Mouse (Mus musculus) heart, adult 18-20 months (tissue): ENCODE data around the gene Grk5. TPM values are rescaled to one million over a fixed set of nuclear protein-coding genes. Genes with fewer than 3 reads are reported as not detected.

Source experiments
- DNase-seq, 2 experiments: peaks; one replicate each; pipeline ENCODE4 v3.0.0; 2021 to 2022; ENCODE audit warnings: mixed read lengths in 1 of 2
- total RNA-seq, 2 experiments: library from RNA; stranded (reverse); gene quantifications; 2 replicates each; pipeline ENCODE4 v1.2.3; 2021

The Grk5 gene
- total RNA-seq, 2 experiments from 2014 or later: 28.3 to 42.0 TPM

DNA sequence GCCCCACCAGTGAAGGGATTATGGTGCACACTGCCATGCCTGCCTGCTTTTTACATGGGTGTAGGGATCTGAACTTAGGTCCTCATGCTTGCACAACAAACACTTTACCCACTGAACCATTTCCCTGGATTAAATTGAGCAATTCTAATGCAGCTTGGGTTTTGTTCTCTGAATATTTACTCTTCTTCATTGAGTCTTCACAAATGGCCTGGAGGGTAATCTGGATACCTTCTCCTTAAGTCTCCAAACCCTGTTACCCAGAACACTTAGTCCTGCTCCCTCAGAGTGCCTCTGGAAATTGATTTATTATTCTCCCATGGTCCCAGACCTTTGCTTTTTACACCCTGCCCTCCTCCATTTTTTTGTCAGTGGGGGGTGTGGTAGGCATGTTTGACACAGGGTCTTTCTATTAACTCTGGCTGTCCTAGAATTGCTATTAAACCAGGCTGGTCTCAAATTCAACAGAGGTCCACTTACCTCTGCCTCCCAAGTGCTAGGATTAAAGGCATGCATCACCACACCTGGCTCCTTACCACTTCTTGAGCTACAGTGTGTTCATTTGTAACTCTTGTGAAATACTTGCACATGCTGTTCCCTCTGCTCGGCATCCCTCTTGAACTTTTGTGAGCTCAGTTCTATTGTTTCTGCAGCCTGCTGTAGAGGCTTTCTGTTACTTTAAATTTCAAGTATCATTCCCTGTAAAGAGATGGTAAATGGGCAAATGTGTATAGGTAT, 82.9 kb downstream of the Grk5 start:
- no peak for DNase-seq

DNA sequence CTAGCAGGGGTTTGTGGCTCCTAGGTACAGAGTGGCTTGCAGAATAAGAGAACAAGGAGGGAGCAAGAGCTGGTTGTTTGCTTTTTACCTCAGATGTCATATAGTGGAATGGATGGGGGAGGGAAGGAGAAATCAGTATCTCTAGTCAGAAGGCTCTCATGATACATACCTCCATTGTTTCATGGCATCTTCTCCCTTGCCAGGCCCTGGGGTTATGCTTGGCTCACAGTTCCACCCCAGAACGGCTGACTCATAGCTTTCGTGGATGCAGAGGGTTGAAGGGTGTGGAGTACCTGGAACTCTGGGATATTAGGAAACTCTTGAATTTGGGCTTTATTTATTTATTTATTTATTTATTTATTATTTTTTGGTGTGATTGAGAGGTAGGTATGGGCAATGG, 84.0 kb downstream of the Grk5 start:
- no peak for DNase-seq

DNA sequence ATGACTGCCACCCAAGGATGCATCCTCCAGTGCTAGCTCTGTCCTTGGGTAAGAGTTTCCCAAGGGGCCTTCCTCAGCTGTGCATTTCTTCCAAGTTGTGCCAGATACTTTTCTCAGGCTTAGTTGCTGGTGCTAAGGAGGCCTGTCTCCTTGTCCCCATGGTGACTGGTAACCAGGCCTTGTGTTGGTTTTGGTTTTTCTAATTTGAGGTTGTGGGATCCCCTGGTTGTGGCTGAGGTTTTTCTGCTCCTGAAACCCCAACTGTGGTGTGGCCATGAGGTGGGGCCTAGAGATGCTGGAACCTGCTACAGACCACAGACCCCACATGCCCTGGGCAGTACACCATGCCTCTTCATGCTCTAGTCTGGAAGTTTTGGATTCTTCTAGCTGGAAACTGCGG, 90.0 kb downstream of the Grk5 start:
- no peak for DNase-seq

DNA sequence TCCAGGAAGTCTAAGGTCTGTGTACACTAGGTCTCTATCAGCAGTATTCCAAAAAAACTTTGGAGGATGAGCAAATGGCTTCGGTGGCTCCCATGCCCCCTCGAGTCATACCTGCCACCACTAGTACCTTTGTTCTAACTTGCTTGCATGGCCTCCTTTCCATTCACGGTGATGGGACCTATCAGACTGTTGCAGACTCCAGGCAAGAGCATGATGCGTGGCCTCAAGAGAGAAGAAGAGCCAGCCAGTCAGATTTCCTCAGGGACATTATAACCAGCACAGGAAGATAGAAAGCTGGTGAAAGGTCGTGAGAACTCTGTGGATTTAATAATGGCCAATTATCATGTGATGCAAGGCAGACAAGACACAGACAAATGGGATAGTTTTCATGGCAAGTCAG, 91.8 kb downstream of the Grk5 start:
- DNase-seq: peak in 1 of 2 experiments; percentile 30

DNA sequence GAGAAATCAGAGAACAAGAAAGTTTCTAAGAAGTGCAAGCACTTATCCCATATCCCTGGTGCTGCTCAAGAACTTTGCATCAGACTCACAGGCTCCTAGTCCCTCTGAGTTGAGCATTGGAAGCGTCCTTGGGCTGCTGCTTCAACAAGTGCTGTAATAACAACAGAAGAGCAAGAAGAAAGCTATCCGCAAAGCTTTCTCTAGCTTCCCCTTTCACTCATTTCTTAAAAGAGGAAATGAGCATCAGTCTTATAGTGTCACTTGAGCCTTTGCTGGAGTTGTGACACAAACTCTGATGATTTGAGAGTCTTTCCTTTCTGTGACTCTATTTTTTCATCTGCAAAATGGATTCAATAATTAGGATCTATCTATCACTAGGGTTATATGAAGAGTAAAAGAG, 92.3 kb downstream of the Grk5 start:
- DNase-seq: no peak

DNA sequence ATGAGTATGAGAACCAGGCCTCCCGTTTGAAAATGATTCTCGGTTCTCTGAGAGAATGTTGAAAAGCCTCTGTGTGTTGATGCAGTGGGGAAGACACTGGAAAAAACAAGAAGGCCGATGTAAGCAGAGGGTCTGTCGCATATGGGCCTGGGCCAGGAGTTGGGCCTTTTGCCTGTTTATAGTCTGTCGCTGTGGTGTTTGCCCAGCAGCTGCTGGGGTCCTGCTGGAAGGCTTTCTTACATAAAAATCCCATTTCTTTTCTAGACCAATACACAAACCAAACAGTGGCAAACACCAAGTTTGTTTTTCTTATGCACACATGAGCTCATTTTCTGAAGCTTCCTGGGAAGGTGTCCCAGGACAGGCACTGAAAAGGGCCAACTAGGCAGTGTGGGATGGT, 100.2 kb downstream of the Grk5 start:
- DNase-seq: no peak

DNA sequence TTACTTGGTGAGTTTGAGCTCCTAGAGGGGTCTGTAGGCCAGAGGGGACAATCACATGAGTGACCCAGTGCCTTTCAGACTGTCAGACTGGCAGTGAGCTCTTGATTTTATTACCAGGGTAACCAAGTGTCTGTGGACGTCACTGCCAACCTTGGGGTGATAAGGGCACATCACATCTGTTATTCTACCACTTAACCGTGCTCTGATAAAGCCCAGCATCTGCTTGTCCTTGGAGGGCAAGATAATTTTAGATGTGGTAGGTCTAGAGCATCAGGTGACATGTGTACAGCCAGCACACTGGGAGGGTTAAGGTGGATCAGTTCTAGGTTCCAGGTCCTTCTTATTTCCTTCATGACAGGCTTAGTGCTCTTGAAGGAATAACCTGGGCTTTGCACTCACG, 104.7 kb downstream of the Grk5 start:
- peak; percentile 47 to 61 for DNase-seq

DNA sequence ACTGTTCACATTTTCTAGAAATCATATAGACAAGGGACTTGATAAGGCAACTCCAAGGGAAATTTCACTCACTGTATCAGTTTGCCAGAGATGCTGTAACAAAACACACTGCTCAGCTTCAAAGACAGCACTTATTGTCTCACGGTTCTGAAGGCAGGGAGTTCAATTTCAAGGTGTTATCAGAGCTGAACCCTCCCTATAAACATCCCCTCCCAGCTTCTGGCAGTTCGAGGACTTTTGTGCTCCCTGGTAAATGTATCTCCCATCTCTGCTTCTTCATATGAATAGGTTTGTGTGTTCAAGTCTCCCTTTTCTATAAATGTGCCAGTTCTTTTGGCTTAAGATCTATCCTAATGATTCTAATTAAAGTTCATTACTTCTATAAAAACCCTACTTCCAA, 105.3 kb downstream of the Grk5 start:
- DNase-seq: no peak

DNA sequence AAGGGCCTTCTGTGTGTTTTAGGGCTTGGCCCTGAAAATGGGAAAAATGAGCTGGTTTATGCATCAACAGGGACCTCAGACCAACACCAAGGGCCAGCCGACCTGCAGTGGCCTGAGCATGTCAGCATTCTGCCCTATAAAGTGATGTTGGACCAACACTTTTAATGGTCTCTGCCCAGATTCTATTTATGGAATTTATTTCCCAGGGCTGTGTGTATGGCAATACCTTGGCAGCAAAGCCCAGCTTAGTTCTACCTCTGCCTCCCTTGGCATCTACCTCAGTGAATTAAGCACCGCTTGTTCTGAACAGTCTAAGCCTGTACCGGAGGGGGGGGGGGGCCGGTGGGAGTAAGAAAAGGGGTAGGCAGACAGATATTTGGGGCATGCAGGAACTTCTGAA, 108.2 kb downstream of the Grk5 start:
- DNase-seq: peak; percentile 50 to 71

DNA sequence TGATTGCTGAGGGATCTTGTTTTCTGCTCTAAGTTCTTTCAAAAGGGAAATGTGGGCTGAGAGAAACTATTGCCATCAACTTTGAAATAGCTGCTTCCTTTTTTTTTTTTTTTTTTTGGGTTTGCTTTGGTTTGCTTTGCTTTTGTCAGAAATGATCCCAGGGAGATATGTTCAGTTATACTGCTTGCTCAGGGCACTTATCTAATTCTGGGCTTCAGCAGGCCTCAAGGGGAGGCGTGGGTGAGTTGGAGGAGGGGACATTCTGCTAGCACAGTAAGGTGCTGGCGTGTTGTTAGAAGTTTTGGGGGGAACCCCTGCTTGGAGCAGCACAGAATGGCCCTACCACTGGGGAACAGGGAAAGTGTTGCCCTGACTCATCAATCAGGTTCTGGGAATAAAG, 110.1 kb downstream of the Grk5 start:
- DNase-seq: peak; percentile 26 to 47

DNA sequence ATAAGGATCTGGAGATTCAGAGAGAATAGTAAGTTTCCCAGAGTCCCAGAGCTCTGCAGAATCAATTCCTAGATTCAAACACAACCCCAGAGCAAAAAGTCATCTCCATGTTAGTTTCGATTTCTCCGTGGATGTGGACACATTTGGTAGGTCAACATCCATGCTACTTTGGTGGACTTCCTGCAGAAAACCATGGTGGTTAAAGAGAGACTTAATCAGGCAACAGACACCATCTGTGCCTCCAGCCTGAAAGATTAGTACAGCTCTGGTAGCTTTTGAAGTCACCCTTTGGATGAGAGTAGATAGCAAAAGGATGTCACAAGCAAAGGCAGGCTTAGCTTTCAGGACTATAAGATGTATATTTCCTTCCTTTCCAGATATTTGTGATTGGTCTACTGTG, 111.4 kb downstream of the Grk5 start:
- no peak for DNase-seq

DNA sequence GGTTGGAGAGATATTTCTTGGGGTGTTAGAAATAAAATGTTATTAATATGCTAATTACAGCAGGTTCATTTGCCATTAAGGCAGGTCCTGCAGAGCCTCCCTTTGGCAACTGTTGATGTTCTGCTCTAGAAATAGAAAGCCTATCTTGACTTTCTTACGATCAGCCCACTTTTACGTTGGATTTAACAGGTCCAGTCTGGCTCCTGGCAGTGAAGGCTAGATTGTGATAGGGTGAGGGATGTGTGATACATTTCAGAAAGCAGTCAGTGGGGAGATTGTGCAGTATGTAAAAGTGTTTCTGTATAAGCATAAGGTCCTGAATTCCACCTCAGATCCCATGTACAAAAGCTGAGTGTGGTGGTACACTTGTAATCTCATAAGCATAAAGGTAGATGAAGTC, 119.7 kb downstream of the Grk5 start:
- DNase-seq: peak; percentile 37 to 60

DNA sequence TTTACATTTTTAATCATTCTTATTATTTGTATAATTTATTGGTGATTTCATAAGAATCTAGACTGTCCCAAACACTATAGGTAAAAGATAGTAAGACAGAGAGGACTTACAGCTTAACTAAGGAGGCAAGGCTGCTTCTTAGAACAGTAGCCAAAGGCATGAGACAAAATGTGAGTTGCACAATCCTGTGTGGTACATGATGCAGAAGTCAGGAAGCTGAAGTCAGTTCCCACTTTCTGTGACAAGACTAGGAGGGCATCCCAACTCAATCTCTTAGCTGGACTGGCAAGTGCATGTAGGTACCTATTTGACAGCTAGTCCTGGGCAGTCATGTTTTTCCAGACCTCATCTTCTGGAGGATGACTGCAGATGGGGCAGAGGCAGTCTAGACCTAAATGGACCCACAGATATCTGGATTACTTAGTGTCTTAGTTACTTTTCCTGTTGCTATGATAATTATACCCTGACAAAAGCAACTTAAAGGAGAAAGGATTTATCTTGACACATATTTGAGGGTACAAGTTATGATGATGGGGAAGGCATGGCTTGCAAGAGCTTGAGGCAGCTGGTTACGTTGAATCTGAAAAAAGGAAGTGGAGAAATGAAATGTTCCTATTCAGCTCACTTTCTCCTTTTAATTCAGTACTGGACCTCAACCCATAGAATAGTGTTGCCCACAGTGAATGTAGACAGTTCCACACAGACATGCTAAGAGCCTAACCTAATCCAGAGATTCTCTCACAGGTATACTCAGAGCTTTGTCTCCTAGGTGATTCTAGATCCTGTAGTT, 128.1 kb downstream of the Grk5 start:
- peak in 1 of 2 experiments; percentile 48 for DNase-seq

DNA sequence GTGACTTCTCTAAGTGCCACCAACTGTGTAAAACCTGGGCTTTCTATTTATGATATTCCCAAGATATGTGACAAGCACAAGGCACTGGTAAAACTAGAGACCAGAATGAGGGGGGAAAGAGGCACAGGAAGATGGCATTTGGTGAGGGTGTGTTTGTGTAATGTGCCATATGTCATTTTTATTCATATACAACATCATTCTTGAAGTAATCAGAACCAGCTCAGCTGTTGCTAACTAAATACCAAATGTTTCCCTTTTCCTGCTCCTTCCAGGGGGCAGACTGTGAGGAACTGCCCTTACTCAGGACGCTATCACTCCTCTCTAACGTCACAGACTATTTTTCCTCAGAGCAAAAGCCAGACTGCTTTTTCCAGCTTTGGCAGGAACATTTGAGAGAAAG, 132.0 kb downstream of the Grk5 start:
- DNase-seq: no peak

DNA sequence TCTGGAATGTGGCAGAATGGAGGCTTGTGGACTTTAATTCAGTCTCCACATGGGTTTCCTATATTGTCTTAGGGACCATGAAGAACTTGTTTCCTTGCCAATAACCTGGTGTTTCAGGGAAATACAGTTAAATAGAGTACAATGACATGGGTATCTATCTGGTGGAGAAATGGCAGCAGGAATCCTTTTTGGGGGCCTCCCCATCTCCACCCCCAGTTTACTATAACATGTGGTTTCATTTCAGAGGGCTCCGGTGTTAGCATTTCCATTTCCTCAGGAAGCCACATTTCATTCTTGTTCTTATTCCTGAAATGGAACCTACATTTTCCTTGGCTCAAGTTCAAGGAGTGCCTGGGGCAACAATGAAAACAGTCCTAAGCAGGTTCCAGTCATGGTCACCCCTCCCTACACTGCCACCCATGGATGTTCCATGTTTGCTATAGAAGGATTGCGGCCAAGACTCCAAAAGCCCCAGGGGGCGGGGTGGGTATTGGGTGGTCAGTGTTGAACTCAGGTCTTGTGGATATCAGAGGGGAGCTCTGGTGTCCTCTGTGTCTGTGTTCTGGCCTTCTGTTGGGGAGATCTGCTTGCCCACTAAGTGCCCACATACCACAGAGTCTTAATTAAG, 132.5 kb downstream of the Grk5 start:
- DNase-seq: peak; percentile 33 to 39

DNA sequence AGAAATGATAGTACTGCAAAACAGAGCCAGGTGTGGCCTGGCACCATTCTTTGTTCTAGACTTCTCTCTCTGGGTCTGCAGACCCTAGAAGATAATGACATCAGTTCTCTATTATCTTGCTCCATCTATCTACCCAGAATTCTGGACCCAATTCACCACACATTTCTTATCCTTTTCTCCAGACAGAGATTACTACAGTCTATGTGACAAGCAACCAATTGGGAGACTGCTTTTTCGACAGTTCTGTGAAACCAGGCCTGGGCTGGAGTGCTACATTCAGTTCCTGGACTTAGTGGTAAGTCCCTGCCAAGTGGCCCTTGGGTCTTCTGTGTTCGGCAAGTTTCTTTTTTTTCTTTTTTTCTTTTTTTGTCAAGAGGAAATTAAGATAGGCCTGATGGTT, 142.0 kb downstream of the Grk5 start:
- DNase-seq: no peak

DNA sequence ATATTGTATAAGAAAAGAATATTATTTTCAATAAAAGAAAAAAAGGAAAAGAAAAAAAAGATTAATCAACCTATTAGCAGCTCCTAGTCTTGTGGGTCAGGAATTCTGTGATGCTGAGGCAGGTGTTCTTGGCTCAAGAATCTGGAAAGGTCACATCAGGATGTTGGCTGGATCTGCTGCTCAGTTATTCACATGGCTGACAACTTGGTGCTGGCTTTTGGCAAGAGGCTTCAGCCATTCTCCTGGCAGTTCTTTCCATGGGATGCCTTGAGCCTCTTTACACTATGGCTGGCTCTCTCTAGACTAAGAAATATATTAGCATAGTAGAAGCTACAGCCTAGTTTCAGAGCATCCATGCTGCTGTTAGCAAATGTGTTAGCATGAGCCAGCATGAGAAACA, 149.6 kb downstream of the Grk5 start:
- DNase-seq: peak; percentile 37 to 39

DNA sequence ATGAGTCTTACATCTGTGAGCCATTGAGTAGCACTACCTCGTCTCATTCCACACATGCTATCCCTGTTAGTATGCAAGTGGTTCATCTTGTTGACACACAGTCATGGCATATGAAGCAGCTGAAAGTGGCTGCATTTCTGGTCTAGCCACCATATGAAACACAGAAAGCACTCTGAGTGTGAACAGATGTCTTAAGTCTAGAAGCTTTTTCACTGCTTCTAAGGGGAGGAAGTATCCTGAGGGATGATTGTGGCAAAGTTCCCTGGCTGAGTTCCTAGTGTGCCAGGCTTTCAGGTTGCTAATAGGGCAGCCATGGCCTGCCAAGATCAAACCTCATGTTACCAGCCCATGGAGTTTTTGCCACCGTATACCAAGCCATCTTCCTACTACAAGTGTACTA, 159.1 kb downstream of the Grk5 start:
- DNase-seq: no peak

DNA sequence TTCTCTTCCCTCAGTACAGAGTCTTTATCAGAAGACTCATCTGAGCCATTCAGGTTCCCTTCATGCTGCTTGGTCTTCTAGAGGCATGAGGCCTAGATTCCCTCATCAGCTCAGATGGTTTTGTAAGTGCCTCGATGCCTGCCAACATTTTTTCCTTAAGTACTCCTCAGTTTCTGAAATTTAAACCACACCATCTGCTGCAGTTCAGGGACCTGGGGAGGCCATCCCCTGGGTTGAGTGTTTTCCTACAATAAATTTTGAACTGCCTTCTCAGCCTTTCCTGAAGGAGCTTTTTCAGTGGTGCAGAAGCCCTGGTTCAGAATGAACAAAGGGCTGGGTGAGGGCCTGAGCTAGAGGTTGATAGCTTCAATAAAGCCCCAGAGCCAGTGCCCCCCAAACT, 159.9 kb downstream of the Grk5 start:
- DNase-seq: no peak

DNA sequence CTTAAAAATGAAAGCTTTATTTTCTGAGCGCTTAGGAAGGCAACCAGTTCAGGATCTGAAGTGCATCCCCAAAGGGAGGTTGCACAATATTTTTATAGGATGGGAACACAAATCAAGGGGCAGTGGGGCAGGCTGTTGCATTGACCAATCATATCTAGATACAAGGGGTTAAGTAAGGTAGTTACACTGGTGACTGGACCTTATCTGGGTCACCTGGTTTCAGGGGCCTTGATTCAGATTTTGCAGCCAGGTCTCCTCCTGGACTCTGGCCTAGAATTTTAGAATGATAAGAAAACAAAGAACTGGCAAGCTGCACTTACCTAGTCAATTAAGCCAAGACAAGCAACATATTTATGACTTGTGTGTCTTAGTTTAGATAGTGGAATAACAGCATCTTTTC, 161.6 kb downstream of the Grk5 start:
- DNase-seq: peak; percentile 22 to 43

DNA sequence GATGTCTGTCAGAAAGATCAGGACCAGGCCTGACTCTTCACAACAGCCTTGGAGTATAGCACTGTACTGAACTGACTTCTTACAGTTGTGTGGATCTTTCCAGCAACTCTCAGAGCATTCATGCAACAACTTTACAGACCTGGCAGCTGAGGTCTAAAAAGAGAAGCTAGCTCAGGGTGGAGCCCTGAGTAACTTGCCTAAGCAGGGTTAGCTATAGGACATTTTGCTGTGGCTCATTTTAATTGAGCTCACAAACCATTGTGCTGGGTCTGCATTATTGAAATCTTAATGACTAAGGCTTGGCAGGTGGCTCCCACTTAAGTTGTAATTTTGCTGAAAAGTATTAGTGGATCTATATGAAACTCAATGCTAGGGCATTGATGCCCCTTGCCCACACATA, 162.5 kb downstream of the Grk5 start:
- DNase-seq: no peak

DNA sequence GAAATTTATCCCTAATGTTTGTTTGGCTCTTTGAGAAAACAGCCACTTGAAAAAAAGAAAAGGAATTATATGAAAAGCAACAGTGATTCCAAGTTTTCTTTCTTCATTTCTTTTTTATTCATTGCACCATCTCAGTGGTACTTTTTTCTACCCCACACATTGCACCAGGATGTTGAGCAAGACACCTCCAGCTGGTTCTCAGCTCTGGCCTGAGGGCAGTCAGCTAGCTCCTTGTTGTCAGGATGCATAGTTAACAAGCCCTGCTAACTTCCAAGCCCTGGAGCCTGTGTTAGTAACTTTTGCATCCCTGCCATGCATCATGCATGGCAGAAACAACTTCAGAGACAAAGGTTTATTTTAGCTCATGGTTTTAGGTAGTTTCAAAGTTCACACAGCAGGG, 163.2 kb downstream of the Grk5 start:
- no peak for DNase-seq

DNA sequence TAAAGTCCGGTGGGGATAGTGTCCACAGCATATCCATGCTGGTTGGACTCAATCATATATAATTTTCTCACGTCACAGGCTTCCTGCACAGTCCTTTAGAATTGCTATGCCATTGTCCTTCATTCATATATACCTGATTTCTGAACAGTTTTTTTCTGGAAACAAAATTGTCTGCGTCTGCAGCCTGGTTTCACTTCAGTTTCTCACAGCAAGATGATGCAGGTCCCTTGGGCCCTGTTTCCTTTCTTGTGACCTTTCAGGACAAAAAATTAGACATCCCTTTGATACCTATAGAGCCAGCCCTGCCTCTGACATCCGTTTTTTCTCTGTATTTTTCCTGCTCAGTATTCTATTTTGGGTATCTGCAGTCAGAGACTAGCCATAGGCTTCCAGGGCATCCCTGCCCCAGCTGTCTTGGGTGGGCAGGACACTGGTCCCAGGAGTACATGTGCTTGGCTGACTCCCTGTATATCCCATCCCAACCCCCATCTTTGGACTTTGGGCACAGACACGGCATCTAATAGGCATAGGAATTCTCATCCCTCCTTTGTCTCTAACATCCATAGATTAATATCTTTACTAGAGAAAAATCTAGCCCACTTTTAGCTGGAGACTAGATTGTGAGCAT, 167.3 kb downstream of the Grk5 start:
- DNase-seq: no peak
